Mouse (Mus musculus): Measurements from ENCODE around the gene 1700061G19Rik. TPM values are rescaled to one million over a fixed set of nuclear protein-coding genes. Genes with fewer than 3 reads are reported as not detected.

Gene 1700061G19Rik
- polyA plus RNA-seq (2015; fragmentation: Nextera tagmentation; extraction: Ambion mirVana) = 0.15 and 0.19 TPM in 2 replicates

DNA sequence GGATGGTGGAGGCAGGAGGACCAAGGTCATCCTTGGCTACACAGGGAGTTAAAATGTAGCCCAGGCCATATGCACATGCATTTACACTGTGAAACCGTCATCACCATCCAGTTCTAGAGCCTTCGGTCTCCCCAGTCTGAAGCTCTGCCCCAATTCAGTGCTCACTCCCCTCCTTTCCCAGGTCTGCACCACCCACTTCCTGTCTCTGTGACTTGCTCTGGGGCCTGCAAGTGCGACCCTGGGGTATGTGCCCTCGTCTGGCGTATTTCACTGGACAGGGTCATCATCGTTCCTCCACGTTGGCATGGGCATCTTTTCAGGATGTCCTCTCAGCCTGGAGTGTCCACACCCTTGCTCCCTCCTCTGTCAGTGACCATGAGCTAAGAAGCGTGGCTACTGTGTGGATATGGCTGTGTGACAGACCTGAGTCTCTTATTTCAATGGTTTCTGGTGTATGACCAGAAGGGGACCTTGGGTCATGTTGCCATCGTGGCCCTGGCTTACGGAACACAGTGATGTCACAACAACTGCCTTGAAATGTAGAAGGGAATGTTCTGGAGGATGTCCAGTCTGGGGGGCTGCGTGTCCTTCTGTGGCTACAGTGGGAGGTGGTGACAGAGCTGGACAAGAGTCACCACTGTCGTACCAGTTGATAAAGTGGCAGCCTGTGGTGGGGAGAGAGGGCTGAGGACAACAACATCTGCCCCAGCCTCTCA is at the start of gene 1700061G19Rik:
1700061G19Rik (plus strand) TSS at position 542 of the 716 bp plus-strand sequence.
- H3K9ac ChIP-seq = no peak within 1 kb of the TSS
- WGBS = 80% methylated on average over 12 of the region's 12 CpGs
- no peaks in the 10 kb centered on the region for H3K27me3 ChIP-seq (replicated peaks)
- no peaks in the 10 kb centered on the region for H3K36me3 ChIP-seq
- no peak for ATAC-seq
- no peak within 1 kb of the TSS for H3K27ac ChIP-seq
- H3K9me3 ChIP-seq = no peaks in the 10 kb centered on the region
- H3K4me3 ChIP-seq (replicated peaks) = no peak within 1 kb of the TSS
- H3K4me2 ChIP-seq (replicated peaks) = no peak within 1 kb of the TSS
- no peaks in the 10 kb centered on the region for H3K4me1 ChIP-seq (replicated peaks)

DNA sequence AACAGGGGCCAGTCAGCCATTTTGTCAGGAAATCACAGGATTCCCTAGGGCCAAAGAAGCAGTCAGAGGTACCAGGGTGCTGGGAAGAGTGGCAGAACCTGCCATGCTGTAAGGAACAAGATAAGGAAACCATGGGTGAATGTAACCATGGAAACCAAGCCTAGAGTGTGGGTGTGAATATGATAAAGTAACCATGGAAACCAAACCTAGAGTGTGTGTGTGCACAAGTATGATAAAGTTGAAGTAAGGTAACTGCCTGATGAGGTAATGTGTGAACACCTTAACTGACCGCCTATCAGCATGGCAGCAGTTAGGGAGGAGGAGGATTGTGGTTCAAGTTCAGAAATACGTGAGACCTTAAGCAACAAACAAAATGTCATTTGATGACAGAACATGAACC is 48.6 kb upstream of the 1700061G19Rik start:
- H3K9ac ChIP-seq = no peak overlapping the region
- H3K9me3 ChIP-seq = no peaks in the 10 kb centered on the region
- 75% methylated on average over 2 of the region's 2 CpGs for WGBS
- H3K4me2 ChIP-seq (replicated peaks) = no peak overlapping the region
- H3K27ac ChIP-seq = no peak overlapping the region
- no peak overlapping the region for H3K4me3 ChIP-seq (replicated peaks)
- peak; percentile 24; the same call in 1 of the 2 replicates for ATAC-seq
- H3K4me1 ChIP-seq (replicated peaks) = 0 out of 2 replicates have a peak, but pooled peaks cover 15% of the 10 kb centered on the region
- no peaks in the 10 kb centered on the region for H3K27me3 ChIP-seq (replicated peaks)
- no peaks in the 10 kb centered on the region for H3K36me3 ChIP-seq

DNA sequence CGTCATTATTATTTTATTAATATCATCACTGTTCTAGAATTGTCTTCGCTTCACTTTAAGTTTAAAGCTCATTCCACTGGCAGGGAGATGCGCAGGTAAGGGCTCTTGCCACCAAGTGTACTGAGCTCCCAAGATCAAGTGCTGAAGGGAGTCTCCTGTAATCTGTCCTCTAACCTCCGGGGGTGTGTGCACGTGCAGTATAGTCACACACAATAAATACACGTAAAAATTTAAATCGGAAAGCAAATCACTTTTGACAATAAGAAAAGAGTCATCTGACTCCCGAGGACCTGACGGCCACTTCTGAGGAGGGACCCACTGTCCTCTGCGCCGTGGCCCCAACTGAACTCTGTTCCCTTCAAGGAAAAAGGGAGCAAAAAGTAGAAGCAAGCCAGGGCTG is 46.1 kb upstream of the 1700061G19Rik start:
- Histone ChIP-seq H3K27me3 (replicated peaks) (no peaks in the 10 kb centered on the region), H3K4me2 (replicated peaks) (peak overlapping the region; percentile 93), H3K36me3 (no peaks in the 10 kb centered on the region), H3K9me3 (no peaks in the 10 kb centered on the region), H3K27ac (no peak overlapping the region), H3K4me3 (replicated peaks) (peak overlapping the region; percentile 57), H3K9ac (no peak overlapping the region), H3K4me1 (replicated peaks) (0 out of 2 replicates have a peak, but pooled peaks cover 13% of the 10 kb centered on the region)
- ATAC-seq = no peak
- 36% methylated on average over 11 of the region's 11 CpGs for WGBS

DNA sequence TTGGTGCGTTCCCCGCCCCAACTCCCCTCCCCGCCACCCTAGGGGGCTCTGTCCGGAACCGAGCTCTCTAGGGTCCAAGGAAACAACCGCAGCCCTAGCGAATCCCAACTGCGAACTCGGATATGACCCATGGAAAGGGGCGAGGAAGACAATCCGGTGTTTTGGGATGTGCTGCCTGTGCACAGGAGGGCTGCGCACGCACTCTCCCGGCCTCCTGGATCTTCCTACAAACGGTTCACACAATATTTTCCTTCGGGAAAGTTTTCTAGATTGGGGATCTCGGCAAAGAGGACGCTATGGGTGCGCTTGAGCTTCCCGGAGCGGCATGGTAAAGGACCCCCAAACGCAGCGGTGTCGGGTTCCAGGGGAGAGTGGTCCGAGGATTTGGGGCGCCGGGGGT is 45.5 kb upstream of the 1700061G19Rik start:
- H3K4me1 ChIP-seq (replicated peaks) = 0 out of 2 replicates have a peak, but pooled peaks cover 13% of the 10 kb centered on the region
- H3K9ac ChIP-seq = peak overlapping the region; percentile 47
- no peaks in the 10 kb centered on the region for H3K9me3 ChIP-seq
- H3K36me3 ChIP-seq = no peaks in the 10 kb centered on the region
- H3K27ac ChIP-seq = no peak overlapping the region
- H3K4me3 ChIP-seq (replicated peaks) = peak overlapping the region; percentile 57
- WGBS = 2% methylated on average over 27 of the region's 27 CpGs
- no peak for ATAC-seq
- no peaks in the 10 kb centered on the region for H3K27me3 ChIP-seq (replicated peaks)
- peak overlapping the region; percentile 93 for H3K4me2 ChIP-seq (replicated peaks)

DNA sequence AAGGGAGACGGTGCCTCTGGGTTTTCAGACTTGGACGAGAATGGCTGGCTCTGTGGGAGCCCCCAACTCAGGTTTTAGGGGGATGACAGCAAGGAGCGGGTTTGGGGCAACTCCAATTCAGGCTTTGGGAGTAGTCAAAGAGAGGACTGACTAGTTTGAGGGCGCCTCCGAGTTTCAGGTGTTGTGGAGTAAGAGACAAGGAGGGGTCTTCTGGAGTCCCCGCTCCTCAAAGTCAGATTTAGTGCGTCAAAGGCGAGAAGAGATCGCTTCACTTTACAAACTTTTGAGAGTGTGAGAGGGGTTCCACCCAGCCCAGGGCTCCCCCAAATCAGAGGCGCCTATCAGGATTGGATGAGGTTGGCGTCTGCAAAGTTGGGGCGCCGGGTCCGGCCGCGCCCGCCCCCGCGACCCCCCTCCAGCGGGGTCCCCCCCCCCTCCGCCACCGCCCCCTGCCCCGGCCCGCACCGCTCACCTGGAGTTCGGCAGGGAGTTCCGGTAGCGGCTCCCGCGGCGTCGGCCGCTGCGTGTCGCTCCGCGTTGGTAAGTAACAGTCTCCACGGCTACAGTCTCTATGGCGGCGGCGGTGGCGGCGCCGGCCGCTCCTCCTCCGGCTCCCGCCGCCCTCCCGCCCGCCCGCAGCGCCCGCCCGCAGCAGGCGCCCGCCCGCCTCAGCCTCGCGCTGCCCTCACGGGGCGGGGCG is 44.7 kb upstream of the 1700061G19Rik start, which contains the start of gene Rfx2:
Rfx2 (minus strand) TSS at position 603 of the 700 bp plus-strand sequence.
- Histone ChIP-seq H3K9ac (peak within 1 kb of the TSS; percentile 47), H3K4me2 (replicated peaks) (peak within 1 kb of the TSS; percentile 93), H3K36me3 (no peaks in the 10 kb centered on the region), H3K27ac (no peak within 1 kb of the TSS), H3K4me3 (replicated peaks) (peak within 1 kb of the TSS; percentile 57), H3K27me3 (replicated peaks) (no peaks in the 10 kb centered on the region), H3K9me3 (no peaks in the 10 kb centered on the region), H3K4me1 (replicated peaks) (0 out of 2 replicates have a peak, but pooled peaks cover 13% of the 10 kb centered on the region)
- ATAC-seq = no peak
- WGBS = 1% methylated on average over 47 of the region's 62 CpGs

DNA sequence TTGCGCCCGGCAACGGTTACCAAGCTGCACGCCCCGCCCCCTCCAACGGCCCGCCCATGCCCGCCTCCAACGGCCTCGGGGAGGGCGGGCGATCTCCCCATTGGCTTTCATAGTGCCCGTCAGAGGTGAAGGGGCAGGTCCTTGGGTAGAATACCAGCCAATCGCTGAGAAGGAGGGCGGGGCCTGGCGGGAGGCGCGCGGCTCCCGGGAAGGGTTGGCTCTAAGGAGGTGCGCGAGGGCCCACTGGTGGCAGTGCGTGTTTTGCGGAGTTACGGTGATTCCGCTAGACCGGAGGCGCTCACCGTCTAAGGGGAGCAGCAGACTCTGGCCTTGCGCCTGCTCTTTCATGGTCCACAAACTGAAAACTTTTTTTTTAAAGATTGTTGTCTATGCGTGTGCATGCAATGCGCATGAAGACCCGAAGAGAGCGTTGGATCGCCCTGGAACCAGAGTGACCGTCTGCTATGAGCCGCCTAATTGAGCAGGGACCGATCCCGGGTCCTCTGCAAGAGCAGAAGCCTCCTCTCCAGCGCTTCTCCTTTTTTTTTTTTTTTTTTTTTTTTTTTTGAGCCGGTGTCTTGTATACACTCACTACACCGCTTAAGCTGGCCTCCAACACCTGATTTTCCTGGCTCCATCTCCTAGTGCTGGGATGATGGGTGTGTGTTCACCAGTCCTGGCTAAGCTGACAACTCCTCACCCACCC is 44.0 kb upstream of the 1700061G19Rik start:
- peak; percentile 99 for ATAC-seq
- WGBS = under 1% methylated on average over 41 of the region's 42 CpGs

DNA sequence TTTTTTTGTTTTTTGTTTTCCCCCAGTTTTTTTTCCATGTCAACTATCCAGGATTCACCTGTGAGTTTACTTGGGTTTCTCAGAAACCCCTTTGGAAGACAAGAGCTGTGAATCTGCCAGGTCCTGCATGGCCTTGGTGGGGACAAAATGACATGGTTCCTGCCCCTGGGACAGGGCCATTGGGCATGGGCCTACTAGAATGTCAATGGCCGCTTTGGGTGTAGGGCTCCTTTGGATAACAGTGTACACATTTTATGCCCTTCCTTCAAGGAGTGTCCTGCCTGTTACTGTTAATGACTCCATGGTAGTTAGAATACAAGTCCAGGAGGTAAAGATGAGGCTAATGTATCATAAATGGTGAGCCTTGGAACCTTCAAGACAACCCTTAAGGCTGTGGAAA is 42.4 kb upstream of the 1700061G19Rik start:
- Histone ChIP-seq H3K36me3 (no peaks in the 10 kb centered on the region), H3K9me3 (no peaks in the 10 kb centered on the region), H3K4me2 (replicated peaks) (no peak overlapping the region), H3K27me3 (replicated peaks) (no peaks in the 10 kb centered on the region), H3K4me1 (replicated peaks) (0 out of 2 replicates have a peak, but pooled peaks cover 13% of the 10 kb centered on the region), H3K9ac (no peak overlapping the region), H3K27ac (no peak overlapping the region), H3K4me3 (replicated peaks) (no peak overlapping the region)
- 89% methylated on average over 1 of the region's 1 CpGs for WGBS
- ATAC-seq = no peak

More for the DNA sequence above, 44.0 kb upstream of the 1700061G19Rik start:
- Histone ChIP-seq H3K4me2 (replicated peaks) (peak overlapping the region; percentile 93), H3K36me3 (no peaks in the 10 kb centered on the region), H3K4me3 (replicated peaks) (peak overlapping the region; percentile 57), H3K27me3 (replicated peaks) (no peaks in the 10 kb centered on the region), H3K4me1 (replicated peaks) (0 out of 2 replicates have a peak, but pooled peaks cover 13% of the 10 kb centered on the region), H3K9me3 (no peaks in the 10 kb centered on the region), H3K27ac (no peak overlapping the region), H3K9ac (0 out of 2 replicates have a peak overlapping the region, but pooled peaks have one; percentile 47)

DNA sequence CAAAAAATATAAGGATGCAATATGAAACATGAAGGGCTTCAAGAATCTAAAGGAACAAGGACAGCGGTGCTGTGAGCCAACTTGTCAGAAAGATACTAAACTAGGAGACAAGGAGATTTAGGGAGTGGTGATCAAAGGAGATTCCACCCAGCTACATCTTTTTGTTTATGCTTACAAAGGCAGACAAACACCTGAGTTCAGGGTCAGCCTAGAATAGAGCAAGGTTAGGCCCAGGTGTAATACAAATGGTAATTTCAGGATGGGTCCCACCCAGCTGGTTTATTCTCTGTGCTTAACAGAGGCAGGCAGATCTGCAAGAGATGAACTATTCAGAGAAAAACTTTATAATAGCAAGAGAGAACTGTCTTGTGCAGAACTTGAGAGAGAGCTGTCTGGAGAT is 41.9 kb upstream of the 1700061G19Rik start:
- Histone ChIP-seq H3K9ac (no peak overlapping the region), H3K27me3 (replicated peaks) (no peaks in the 10 kb centered on the region), H3K36me3 (no peaks in the 10 kb centered on the region), H3K27ac (no peak overlapping the region), H3K4me3 (replicated peaks) (no peak overlapping the region), H3K4me2 (replicated peaks) (no peak overlapping the region), H3K4me1 (replicated peaks) (0 out of 2 replicates have a peak, but pooled peaks cover 13% of the 10 kb centered on the region), H3K9me3 (no peaks in the 10 kb centered on the region)
- 94% methylated on average over 1 of the region's 1 CpGs for WGBS
- ATAC-seq = no peak

DNA sequence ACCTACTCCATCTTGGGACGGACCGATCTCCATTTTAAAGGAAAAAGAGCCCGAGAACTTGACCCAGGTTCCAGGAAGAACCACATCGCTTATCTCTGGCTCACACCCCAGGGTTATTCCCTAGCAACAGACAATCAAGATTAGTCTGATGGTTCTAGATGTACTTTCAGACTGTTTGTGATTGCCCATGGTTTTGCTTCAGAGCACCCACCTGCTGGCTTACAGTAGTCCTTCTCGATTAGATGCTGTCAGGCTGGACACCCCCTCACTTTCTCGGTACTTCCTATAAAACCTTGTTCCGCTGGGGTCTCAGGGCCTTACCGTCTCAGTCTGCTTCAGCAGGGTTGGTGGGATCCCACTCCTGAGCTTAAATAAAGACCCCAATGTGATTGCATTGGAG is 38.9 kb upstream of the 1700061G19Rik start:
- Histone ChIP-seq H3K27ac (no peak overlapping the region), H3K9ac (no peak overlapping the region), H3K9me3 (no peaks in the 10 kb centered on the region), H3K4me3 (replicated peaks) (no peak overlapping the region), H3K4me1 (replicated peaks) (no peaks in the 10 kb centered on the region), H3K27me3 (replicated peaks) (no peaks in the 10 kb centered on the region), H3K4me2 (replicated peaks) (no peak overlapping the region), H3K36me3 (no peaks in the 10 kb centered on the region)
- no peak for ATAC-seq
- WGBS = 91% methylated on average over 8 of the region's 8 CpGs

DNA sequence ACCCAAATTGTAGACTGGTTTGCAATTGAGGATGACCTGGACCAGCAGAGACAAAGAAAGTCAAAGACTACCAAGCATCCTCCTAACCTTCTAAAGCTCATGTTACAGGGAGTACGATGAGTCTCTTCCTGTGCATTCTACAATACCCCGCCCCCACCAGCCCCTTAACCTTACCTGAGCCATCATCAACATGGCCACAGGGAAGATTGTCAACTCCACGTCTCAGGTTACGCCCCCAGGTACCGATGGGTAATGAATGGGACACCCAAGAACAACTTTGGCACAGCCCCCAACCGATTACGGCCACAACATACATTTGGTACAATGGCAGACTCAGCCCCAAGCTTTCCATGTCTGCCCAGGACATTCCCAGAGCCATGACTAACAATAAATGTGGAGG is 34.8 kb upstream of the 1700061G19Rik start:
- no peak overlapping the region for H3K4me3 ChIP-seq (replicated peaks)
- no peaks in the 10 kb centered on the region for H3K4me1 ChIP-seq (replicated peaks)
- H3K36me3 ChIP-seq = no peaks in the 10 kb centered on the region
- WGBS = 78% methylated on average over 7 of the region's 7 CpGs
- H3K9me3 ChIP-seq = no peaks in the 10 kb centered on the region
- no peak overlapping the region for H3K27ac ChIP-seq
- no peak overlapping the region for H3K9ac ChIP-seq
- H3K27me3 ChIP-seq (replicated peaks) = no peaks in the 10 kb centered on the region
- H3K4me2 ChIP-seq (replicated peaks) = no peak overlapping the region
- ATAC-seq = no peak

DNA sequence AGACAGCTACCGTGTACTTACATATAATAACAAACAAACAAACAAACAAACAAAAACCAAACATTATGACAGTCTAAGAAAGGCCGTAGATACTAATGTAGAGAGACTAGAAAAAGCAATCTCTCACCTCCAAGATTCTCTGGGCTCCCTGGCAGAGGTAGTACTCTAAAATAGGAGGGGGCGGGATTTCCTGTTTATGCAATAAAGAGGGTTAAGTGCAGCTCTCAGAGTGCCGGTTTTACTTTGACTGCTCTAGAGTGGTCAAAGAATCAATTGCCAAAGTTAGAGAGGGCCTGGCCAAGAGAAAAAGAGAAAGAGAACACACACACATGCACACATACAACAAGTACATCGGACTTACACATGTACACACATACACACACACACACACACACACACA is 33.1 kb upstream of the 1700061G19Rik start:
- Histone ChIP-seq H3K4me2 (replicated peaks) (no peak overlapping the region), H3K4me1 (replicated peaks) (no peaks in the 10 kb centered on the region), H3K36me3 (no peaks in the 10 kb centered on the region), H3K27me3 (replicated peaks) (no peaks in the 10 kb centered on the region), H3K27ac (no peak overlapping the region), H3K9me3 (no peaks in the 10 kb centered on the region), H3K4me3 (replicated peaks) (no peak overlapping the region), H3K9ac (no peak overlapping the region)
- WGBS = 71% methylated on average over 5 of the region's 5 CpGs
- ATAC-seq = no peak

DNA sequence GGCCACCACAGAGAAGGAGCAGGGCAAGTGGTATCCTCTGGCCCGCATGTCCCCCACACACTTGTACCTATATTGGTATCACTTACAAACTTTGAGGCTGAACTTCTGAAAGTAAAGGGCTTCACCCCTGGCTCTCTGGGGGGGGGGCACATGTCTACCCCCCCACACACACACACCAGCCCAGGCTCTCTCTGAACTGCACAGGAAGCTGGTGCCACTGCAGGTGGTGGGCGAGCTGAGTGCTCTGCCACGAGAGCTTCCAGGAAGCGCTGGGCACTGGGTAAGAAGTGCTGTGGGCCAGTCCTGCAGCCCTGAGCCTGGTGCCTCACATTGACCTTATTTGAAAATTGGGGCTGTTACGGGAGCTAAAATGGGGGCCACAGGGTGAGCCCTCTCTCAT is 31.6 kb upstream of the 1700061G19Rik start:
- ATAC-seq = no peak
- no peaks in the 10 kb centered on the region for H3K4me1 ChIP-seq (replicated peaks)
- no peak overlapping the region for H3K4me3 ChIP-seq (replicated peaks)
- 0 out of 2 replicates have a peak, but pooled peaks cover 2% of the 10 kb centered on the region for H3K27me3 ChIP-seq (replicated peaks)
- no peaks in the 10 kb centered on the region for H3K36me3 ChIP-seq
- H3K27ac ChIP-seq = no peak overlapping the region
- H3K4me2 ChIP-seq (replicated peaks) = no peak overlapping the region
- H3K9ac ChIP-seq = no peak overlapping the region
- no peaks in the 10 kb centered on the region for H3K9me3 ChIP-seq
- 81% methylated on average over 5 of the region's 5 CpGs for WGBS

Measured in intestine, embryonic 15.5 days (tissue).